Mouse (Mus musculus): ENCODE measurements around the gene Zfp369. TPM values are rescaled to one million over a fixed set of nuclear protein-coding genes. Genes with fewer than 3 reads are reported as not detected.

Gene Zfp369
- polyA plus RNA-seq, 1 experiment from 2014 or later = 3.9 TPM

Other genes with a start within 250 kb of the Zfp369 start
- gene Spata31d1c, start 245.8 kb upstream of the Zfp369 start, polyA plus RNA-seq (2015; fragmentation: Nextera tagmentation; extraction: Ambion mirVana) = not detected in 2 replicates
- gene Prss47, start 226.1 kb upstream of the Zfp369 start, polyA plus RNA-seq (2015; fragmentation: Nextera tagmentation; extraction: Ambion mirVana) = not detected in 2 replicates
- 36.6 TPM in 2 replicates for gene Mfsd14b, start 165.8 kb upstream of the Zfp369 start, polyA plus RNA-seq (2015; fragmentation: Nextera tagmentation; extraction: Ambion mirVana)
- gene Olfr465-ps1, start 140.7 kb upstream of the Zfp369 start, polyA plus RNA-seq (2015; fragmentation: Nextera tagmentation; extraction: Ambion mirVana) = 0.12 TPM in 1 of 2 replicates, not detected in the other
- gene Olfr466, start 128.6 kb upstream of the Zfp369 start, polyA plus RNA-seq (2015; fragmentation: Nextera tagmentation; extraction: Ambion mirVana) = 0.04 TPM in 1 of 2 replicates, not detected in the other
- not detected in 2 replicates for gene Nlrp4f, start 72.8 kb upstream of the Zfp369 start, polyA plus RNA-seq (2015; fragmentation: Nextera tagmentation; extraction: Ambion mirVana)
- not detected in 2 replicates for gene Gm10775, start 19.3 kb upstream of the Zfp369 start, polyA plus RNA-seq (2015; fragmentation: Nextera tagmentation; extraction: Ambion mirVana)
- gene Gm10139, start 233.9 kb downstream of the Zfp369 start, polyA plus RNA-seq (2015; fragmentation: Nextera tagmentation; extraction: Ambion mirVana) = not detected in 2 replicates